Mouse (Mus musculus): Measurements from ENCODE around the gene Elmo1.

The Elmo1 gene

GRCm38 (mm10) chr13:20090133-20090710 lies at the start of gene Elmo1:
Gene Elmo1 (plus strand): TSS chr13:20090596.
- peak; percentile 60 to 63 for DNase-seq

DNA sequence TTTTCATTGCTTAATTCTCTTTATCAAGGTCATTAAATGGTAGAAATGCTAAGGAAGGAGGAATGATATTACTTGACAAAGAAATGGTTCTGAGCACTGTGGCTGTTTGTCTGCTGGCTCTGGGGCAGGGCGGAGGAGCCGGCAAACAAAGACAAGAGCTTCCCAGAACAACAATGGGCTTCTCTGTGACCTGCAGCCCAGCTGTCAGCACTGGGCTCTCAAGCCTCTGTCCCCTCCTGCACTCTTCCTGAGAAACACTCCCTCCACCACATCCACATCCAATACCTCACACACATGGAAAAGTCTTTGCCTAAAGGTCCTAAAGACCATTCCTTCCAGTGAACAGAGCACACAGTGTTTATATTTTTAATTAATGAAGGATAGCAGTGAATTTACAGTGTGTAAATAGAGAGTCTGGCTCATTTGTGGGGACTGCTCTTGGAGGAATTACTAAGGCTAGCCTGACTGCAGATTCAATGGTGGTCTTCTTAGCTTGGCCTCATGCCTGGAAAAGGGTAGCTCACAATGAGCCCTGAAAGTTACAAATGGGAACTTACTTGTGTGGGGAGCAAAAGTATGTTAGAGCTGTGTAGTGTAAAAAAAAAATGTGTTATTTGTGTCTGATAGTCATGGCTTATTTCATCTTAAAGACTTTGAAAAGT lies 49.1 kb upstream of the Elmo1 start:
- DNase-seq: no peak

DNA sequence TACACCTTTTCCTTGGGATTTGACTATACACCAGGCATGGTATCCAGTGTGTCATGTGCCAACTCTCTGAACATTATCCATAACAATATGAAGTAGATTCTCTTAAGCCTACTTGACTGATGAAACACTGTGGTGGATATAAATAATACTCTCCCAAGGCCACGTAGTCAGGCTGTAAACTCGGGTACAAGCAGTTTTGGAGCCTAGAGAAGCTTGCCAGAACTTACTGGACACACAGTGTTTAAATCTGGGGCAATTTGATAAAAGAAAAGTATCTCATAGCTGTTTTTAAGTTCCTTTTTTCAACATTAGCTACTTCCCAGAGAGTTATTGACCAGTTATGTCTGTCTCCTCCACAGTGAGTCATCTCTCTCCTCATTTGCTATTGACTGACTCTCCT lies 47.5 kb upstream of the Elmo1 start:
- no peak for DNase-seq

- no peak for DNase-seq
Observed at GRCm38 (mm10) chr13:20045350-20045749, 45.0 kb upstream of the Elmo1 start.

GRCm38 (mm10) chr13:20045836-20046235 lies 44.6 kb upstream of the Elmo1 start:
- DNase-seq: no peak

- no peak for DNase-seq
Observed at GRCm38 (mm10) chr13:20046406-20046805, 44.0 kb upstream of the Elmo1 start.

- no peak for DNase-seq
Observed at GRCm38 (mm10) chr13:20047926-20048836, 42.2 kb upstream of the Elmo1 start.

DNA sequence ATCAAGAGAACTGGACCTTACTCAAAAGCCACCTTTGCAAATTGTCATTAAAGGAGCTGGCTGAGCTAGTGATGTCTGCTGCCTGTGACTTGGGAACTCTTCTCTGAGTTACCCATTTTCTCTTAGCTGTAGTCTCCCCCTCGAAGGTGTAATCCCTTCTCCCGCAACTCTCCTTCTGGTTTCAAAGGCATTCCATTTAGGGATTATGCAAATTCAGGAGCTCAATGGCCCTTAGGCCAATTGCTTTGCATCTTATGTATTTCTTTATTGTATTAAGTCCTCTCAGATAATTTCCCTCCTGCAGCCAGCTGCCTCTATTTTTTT lies 41.6 kb upstream of the Elmo1 start:
- no peak for DNase-seq

- DNase-seq: no peak
Observed at GRCm38 (mm10) chr13:20049654-20050053, 40.7 kb upstream of the Elmo1 start.

GRCm38 (mm10) chr13:20050149-20050548 lies 40.2 kb upstream of the Elmo1 start:
- DNase-seq: no peak

GRCm38 (mm10) chr13:20057926-20058325 lies 32.5 kb upstream of the Elmo1 start:
- no peak for DNase-seq

GRCm38 (mm10) chr13:20061031-20061430 lies 29.4 kb upstream of the Elmo1 start:
- no peak for DNase-seq

DNA sequence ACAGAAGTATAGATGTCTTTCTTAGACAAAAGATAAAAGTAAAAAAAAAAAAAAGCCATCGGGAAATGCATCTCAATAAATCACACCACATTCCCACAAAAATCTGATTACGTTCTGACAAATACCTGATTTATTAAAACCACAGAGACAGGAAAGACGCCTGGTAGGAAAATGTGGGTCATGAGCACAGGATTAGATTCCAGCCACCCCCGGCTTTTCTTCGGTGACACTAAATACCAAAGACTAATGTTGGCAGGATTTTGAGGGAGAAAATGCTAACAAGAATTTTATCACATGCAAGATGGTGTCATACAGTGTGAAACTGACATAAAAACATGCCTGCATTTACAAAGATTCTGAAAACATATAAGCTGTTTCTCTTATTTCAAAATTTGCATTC lies 27.1 kb upstream of the Elmo1 start:
- no peak for DNase-seq

- no peak for DNase-seq
Observed at GRCm38 (mm10) chr13:20072043-20072442, 18.4 kb upstream of the Elmo1 start.

- no peak for DNase-seq
Observed at GRCm38 (mm10) chr13:20072994-20073393, 17.4 kb upstream of the Elmo1 start.

DNA sequence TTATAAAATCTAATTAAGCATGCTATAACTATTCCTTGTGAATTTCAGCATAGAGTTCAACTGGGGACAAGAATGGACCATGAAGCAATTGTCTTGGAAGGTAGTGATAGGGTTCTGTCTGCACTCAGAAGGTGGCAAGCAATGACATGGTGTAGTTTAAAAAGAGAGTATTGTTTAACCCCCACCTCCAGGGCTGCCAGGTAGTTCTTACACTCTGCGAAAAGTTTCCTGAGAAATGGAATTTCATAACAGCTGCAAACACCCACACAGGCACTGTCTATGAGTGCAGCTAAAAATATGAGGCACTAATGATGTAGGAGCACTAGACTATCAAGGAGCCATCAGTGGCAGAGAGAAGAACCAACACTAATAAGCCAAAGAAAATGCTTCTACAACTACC lies 13.9 kb upstream of the Elmo1 start:
- DNase-seq: no peak

DNA sequence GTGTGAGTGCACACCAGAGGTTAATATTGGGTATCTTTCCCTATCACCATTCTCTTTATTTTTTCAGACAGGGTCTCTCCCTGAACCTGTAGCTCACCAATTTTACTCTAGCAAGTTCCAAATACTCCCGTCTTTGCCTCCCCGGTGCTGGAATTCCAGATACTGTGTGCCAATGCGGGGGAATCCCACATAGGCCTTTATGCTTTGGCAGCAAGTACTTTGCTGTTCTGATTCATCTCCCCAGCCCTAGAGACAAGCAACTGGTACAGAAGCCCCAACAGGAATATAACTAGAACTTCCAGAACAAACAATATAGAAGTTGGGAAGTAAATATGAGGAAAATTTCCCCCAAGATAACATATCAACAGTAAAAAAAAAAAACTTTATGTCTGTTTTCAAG lies 13.2 kb upstream of the Elmo1 start:
- DNase-seq: no peak

DNA sequence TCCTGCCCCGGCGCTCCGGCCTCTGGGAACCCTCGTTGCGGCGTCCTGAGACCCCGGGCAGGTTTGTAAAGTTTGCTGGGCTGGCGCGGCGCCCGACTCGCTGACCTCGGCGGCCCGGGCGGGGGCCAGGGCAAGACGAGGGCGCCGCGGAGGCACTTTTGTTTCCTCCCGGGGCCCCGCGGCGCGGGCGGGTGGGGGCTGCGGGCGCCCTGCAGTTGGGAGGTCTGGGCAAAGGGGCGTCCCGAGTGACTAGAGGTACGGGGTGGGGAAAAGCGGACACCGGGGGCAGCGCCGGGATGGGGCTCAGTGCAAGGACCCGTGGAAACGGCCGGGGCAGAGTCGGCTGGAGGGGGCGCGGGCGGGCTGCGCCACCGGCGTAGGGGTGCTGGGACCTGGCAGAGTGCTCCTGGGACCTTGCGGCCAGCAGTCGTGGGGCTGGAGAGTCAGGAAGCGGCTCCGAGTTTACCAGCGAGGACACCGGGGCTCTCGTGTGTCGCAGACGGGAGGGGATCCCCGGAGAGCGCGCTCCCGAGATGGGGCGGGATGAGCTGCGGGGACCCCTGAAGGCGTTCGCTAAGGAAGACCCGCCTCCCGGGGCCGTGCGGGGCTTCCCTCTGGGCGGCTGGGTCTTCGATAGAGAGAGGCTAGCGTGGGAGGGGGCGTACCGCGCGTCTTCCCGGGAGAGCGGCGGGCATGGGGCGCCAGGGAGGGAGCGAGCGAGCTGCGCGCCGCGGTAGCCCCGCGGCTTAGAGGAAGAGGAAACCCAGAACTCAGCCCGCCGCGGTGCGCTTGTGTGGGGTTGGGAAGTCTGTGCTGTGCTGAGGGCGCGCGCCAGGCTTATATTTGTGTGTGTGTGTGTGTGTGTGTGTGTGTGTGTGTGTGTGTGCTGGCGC lies 561 bp downstream of the Elmo1 start:
- peak; percentile 49 to 57 for DNase-seq

DNA sequence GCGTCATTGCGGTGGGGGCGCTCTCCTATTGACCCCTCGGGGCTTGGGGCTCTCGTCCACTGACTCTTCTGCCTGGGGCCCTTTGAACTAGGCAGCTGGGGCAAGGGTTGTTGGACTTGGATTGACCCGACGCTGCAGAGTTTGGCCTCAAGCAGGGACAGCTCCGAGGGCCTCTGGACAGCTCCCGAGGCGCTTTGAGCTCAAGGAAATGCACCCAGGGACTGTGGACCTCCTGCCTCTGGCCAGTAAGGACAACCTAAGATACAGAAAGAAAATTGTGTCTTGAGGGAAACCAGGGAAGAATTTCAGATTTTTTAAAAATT lies 1.2 kb downstream of the Elmo1 start:
- no peak for DNase-seq

DNA sequence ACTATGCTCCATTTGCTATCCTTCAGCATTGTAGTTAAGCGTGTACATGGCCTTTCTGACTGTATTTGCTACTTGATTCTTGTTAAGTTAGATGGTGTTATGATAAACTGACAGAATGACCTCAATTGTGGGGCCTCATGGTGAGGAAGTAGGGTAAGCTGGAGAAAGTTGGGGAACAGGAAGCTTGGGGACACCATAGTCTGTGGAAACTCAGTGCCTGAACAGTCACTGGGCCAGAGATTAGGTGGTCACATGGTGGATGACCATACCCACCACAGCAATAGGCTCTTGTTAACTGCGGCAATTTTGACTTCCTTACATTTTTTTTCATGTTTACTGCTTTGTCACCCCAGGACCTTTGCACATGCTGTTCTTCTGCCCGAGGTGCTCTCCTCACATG lies 1.9 kb downstream of the Elmo1 start:
- DNase-seq: no peak

GRCm38 (mm10) chr13:20093307-20094045 lies 3.1 kb downstream of the Elmo1 start:
- peak; percentile 71 to 83 for DNase-seq

DNA sequence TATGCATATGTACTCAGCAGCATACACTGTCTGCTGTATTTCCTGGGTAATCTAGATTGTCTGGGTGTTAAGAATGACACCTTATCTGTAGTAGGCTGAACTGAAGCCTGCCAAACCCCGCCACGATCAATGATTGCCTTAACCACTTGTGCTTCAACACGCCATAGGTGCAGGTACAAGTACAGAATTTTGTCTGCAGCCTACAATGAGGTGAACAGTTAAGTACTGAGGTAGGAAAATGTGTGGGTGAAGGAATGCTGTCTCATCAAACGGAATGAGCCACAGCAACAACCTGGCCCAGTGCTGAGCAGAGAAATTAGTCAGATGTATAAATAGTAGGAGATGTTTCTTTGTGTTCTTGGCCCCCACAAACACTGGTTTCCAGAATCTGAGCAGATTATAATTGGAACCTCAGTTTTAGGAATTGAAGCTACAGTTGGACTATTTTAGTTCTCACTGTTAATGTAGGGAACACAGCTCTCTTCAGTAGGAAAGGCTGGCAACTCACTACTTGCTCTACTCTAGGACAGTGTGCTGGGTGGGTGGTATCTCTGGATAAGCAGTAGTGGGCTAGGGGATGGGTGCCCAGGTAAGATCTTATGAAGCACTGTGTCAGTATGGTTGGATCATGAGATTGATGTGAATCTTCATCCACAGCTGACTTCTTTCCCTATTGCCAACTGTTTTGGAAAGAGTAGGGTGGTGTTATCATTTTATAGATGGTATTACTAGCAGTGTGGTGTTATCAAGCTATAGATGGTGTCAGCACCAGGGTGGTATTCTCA lies 4.7 kb downstream of the Elmo1 start:
- DNase-seq: no peak

Data from thymus, adult 18-20 months (tissue).